In the genomic region with DNA sequence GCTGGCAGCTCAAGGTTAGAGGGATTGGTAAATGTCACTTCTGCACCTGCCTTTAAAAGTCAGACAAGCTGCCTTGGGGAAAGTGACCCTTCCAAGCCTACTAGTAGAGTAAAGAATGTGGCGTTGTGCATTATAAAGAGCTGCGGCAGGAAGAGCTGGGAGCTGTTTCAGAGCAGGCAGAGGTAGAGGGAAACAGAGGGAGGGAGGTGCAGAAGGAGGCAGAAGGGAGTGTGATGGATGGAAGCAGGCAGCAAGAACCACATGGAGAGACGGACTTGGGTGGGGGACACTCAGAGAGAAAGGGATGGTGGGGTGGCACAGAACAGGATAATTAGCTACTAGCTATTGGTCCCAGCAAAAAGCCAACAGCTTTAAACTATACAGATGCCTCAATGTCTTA, we compare ENCODE assay signal across 27 mouse cellular contexts. TPM values are rescaled to one million over a fixed set of nuclear protein-coding genes. Genes with fewer than 3 reads are reported as not detected.
"Had no signal": no experiment of that assay in that cellular context is flagged by ENCODE, and none has a peak within 500 bp of the region (broad histone marks: within the 10 kb centered on the region; RNA-seq: fewer than 3 reads in every experiment).

No protein-coding gene starts in this region.

- H3K4me2 ChIP-seq: embryonic facial prominence, embryonic 12.5 days; embryonic facial prominence, embryonic 13.5 days; embryonic facial prominence, embryonic 15.5 days; forebrain, embryonic 12.5 days; forebrain, embryonic 13.5 days; forebrain, embryonic 15.5 days had no signal

- DNase-seq: cerebellum, adult 8-10 months; cerebellum, adult 9-10 months; cerebellum, adult 9-11 months; cerebellum, postnatal 10 days; cerebellum, postnatal 14 days; cerebellum, postnatal 25 days; cerebellum, postnatal 36 days; embryo, embryonic 11 days; forebrain, postnatal 0 days; gastrocnemius, adult 2 months; gastrocnemius, postnatal 10 days; gastrocnemius, postnatal 14 days; gastrocnemius, postnatal 25 days; gastrocnemius, postnatal 36 days; heart, adult 18-20 months; heart, adult 2 months had no signal

- H3K27ac ChIP-seq: embryonic facial prominence, embryonic 10.5 days; embryonic facial prominence, embryonic 12.5 days; embryonic facial prominence, embryonic 13.5 days; embryonic facial prominence, embryonic 15.5 days; forebrain, embryonic 10.5 days; forebrain, embryonic 12.5 days; forebrain, embryonic 13.5 days; forebrain, embryonic 15.5 days; gastrocnemius, adult 2 months; heart, adult 2 months had no signal

- ATAC-seq: forebrain, embryonic 13.5 days; forebrain, embryonic 14.5 days; forebrain, embryonic 15.5 days; forebrain, embryonic 16.5 days; forebrain, postnatal 0 days had no signal

- H3K4me1 ChIP-seq: embryonic facial prominence, embryonic 12.5 days; embryonic facial prominence, embryonic 13.5 days; embryonic facial prominence, embryonic 15.5 days; forebrain, embryonic 12.5 days; forebrain, embryonic 13.5 days; forebrain, embryonic 15.5 days had no signal

- H3K4me3 ChIP-seq: embryonic facial prominence, embryonic 10.5 days; embryonic facial prominence, embryonic 12.5 days; embryonic facial prominence, embryonic 13.5 days; embryonic facial prominence, embryonic 15.5 days; erythroblast, embryonic 14.5 days; forebrain, embryonic 10.5 days; forebrain, embryonic 12.5 days; forebrain, embryonic 13.5 days; forebrain, embryonic 15.5 days; gastrocnemius, adult 2 months; heart, adult 2 months had no signal

- H3K9me3 ChIP-seq: embryonic facial prominence, embryonic 10.5 days; embryonic facial prominence, embryonic 12.5 days; embryonic facial prominence, embryonic 13.5 days; embryonic facial prominence, embryonic 15.5 days; forebrain, embryonic 10.5 days; forebrain, embryonic 12.5 days; forebrain, embryonic 13.5 days; forebrain, embryonic 15.5 days had no signal

- H3K27me3 ChIP-seq: embryonic facial prominence, embryonic 12.5 days; embryonic facial prominence, embryonic 13.5 days; embryonic facial prominence, embryonic 15.5 days; forebrain, embryonic 12.5 days; forebrain, embryonic 13.5 days; forebrain, embryonic 15.5 days had no signal

- H3K36me3 ChIP-seq: embryonic facial prominence, embryonic 10.5 days; embryonic facial prominence, embryonic 12.5 days; embryonic facial prominence, embryonic 13.5 days; embryonic facial prominence, embryonic 15.5 days; forebrain, embryonic 10.5 days; forebrain, embryonic 12.5 days; forebrain, embryonic 15.5 days had no signal

- H3K9ac ChIP-seq: embryonic facial prominence, embryonic 12.5 days; embryonic facial prominence, embryonic 13.5 days; embryonic facial prominence, embryonic 15.5 days; forebrain, embryonic 12.5 days; forebrain, embryonic 13.5 days; forebrain, embryonic 15.5 days; forebrain, postnatal 0 days had no signal

RNA-seq across cellular contexts. Expression of a gene that starts 21.7 kb away (rescaled TPM):
- polyA plus RNA-seq: erythroblast, embryonic 14.5 days had no signal

RNA-seq across cellular contexts. Expression of a gene that starts 51.6 kb away (rescaled TPM):
- polyA plus RNA-seq: erythroblast, embryonic 14.5 days had no signal
